Comparison of ENCODE assay signal across 19 mouse cellular contexts in the genomic region with DNA sequence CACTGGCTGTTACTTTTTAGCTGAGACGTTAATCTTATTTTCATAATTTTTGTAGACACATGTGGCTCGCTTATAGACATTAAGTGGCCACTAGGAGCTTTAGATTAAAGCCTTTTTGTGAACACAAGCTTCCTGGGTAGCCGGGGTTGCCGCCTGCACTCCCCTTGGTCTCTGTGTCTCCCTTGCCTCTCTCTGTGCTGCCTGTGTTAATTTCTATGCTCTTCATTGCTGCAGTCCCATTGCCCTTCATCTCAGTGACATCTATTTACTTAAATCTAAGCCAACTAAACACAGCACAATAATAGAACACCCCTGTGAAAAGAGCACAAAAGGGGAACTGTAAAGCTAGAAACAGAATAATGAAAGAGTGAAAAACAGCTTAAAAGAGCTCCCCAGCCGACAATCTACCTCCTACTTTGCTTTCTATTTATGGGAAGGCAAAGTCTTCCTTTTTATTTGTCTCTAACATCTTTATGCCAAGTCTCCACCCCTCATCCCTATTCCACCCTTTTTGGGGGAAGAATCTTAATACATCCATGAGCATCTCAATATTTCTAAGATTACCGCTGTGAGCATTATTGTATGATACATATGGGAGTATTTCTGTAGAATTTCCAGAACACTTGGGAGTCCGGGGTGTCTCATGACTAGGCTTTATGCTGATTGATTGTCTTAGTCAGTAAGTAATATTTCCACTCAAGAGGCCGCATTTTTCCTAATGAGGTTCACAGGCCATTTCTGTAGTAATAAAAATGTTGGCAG.
DNase-seq lines count a peak whose midpoint lies in the region; ATAC-seq and TF ChIP-seq lines count a peak whose summit lies in the region.
"Had no signal": no experiment of that assay in that cellular context is flagged by ENCODE, and none has a peak within 500 bp of the region (broad histone marks: within the 10 kb centered on the region; RNA-seq: fewer than 3 reads in every experiment).

No protein-coding gene starts in this region.

- no peak overlapping the region for H3K4me2 ChIP-seq in forebrain, embryonic 13.5 days
- no peak overlapping the region for H3K4me2 ChIP-seq in forebrain, postnatal 0 days (ENCODE audit: low read depth)
- no peak overlapping the region for H3K4me2 ChIP-seq in limb, embryonic 13.5 days (replicated peaks)
- H3K4me2 ChIP-seq in hindbrain, postnatal 0 days (ENCODE audit: low read depth, low read length): no peak overlapping the region
- H3K4me2 ChIP-seq: embryonic facial prominence, embryonic 13.5 days; heart, embryonic 15.5 days; liver, embryonic 12.5 days; lung, embryonic 14.5 days; neural tube, embryonic 12.5 days had no signal

- H3K27ac ChIP-seq in forebrain, embryonic 13.5 days: 0 out of 2 replicates have a peak overlapping the region, but pooled peaks have one; percentile 3
- no peak overlapping the region for H3K27ac ChIP-seq in forebrain, postnatal 0 days (ENCODE audit: low read depth, low read length)
- no peak overlapping the region for H3K27ac ChIP-seq in limb, embryonic 13.5 days
- no peak overlapping the region for H3K27ac ChIP-seq in limb, embryonic 10.5 days
- H3K27ac ChIP-seq in hindbrain, postnatal 0 days: peak overlapping the region; percentile 43; the same call in 1 of the 2 replicates
- peak overlapping the region; percentile 31; the same call in 1 of the 2 replicates for H3K27ac ChIP-seq in olfactory bulb, adult 2 months (ENCODE audit: insufficient read depth, low read depth, low read length)
- H3K27ac ChIP-seq: embryonic facial prominence, embryonic 13.5 days; heart, embryonic 15.5 days; liver, embryonic 12.5 days; neural tube, embryonic 12.5 days had no signal

- no peak for TF ChIP-seq CTCF in forebrain, postnatal 0 days (IDR thresholded peaks at IDR 0.05; ENCODE audit: low read depth)
- TF ChIP-seq CTCF in hindbrain, postnatal 0 days (IDR thresholded peaks at IDR 0.05; ENCODE audit: low read depth): no peak
- no peak for TF ChIP-seq CTCF in olfactory bulb, adult 2 months (IDR thresholded peaks at IDR 0.05; ENCODE audit: insufficient read depth, low read depth, low read length)

- peaks cover 24% of the 10 kb centered on the region for H3K4me1 ChIP-seq in forebrain, embryonic 13.5 days
- H3K4me1 ChIP-seq in forebrain, postnatal 0 days (ENCODE audit: insufficient read depth): peaks cover 7% of the 10 kb centered on the region; the same call in 1 of the 2 replicates
- H3K4me1 ChIP-seq in limb, embryonic 13.5 days: peaks cover 16% of the 10 kb centered on the region
- H3K4me1 ChIP-seq in limb, embryonic 10.5 days: no peaks in the 10 kb centered on the region
- peaks cover 8% of the 10 kb centered on the region; the same call in 1 of the 2 replicates for H3K4me1 ChIP-seq in hindbrain, postnatal 0 days (ENCODE audit: insufficient read depth, low read length)
- H3K4me1 ChIP-seq in olfactory bulb, adult 2 months (ENCODE audit: control insufficient read depth, insufficient read depth, low read length): peaks cover 8% of the 10 kb centered on the region
- H3K4me1 ChIP-seq: embryonic facial prominence, embryonic 13.5 days; heart, embryonic 15.5 days; liver, embryonic 12.5 days had no signal

- no peaks in the 10 kb centered on the region for H3K27me3 ChIP-seq in forebrain, embryonic 13.5 days
- H3K27me3 ChIP-seq in forebrain, postnatal 0 days (ENCODE audit: insufficient read depth, low read length): no peaks in the 10 kb centered on the region
- H3K27me3 ChIP-seq in limb, embryonic 13.5 days: no peaks in the 10 kb centered on the region
- H3K27me3 ChIP-seq in limb, embryonic 10.5 days (ENCODE audit: low read depth, poor library complexity, severe bottlenecking): no peaks in the 10 kb centered on the region
- H3K27me3 ChIP-seq in hindbrain, postnatal 0 days (ENCODE audit: insufficient read depth, low read length): no peaks in the 10 kb centered on the region
- H3K27me3 ChIP-seq: CH12.LX; embryonic facial prominence, embryonic 13.5 days; heart, embryonic 15.5 days; liver, embryonic 12.5 days; neural tube, embryonic 12.5 days had no signal

- H3K36me3 ChIP-seq in forebrain, embryonic 13.5 days (ENCODE audit: poor library complexity, severe bottlenecking): peaks cover 6% of the 10 kb centered on the region; the same call in 1 of the 2 replicates
- H3K36me3 ChIP-seq in forebrain, postnatal 0 days (ENCODE audit: insufficient read depth): peaks cover 5% of the 10 kb centered on the region; the same call in 1 of the 2 replicates
- no peaks in the 10 kb centered on the region for H3K36me3 ChIP-seq in limb, embryonic 13.5 days
- H3K36me3 ChIP-seq in limb, embryonic 10.5 days: no peaks in the 10 kb centered on the region
- H3K36me3 ChIP-seq in hindbrain, postnatal 0 days (ENCODE audit: insufficient read depth, low read length): no peaks in the 10 kb centered on the region
- H3K36me3 ChIP-seq: embryonic facial prominence, embryonic 13.5 days; heart, embryonic 15.5 days; liver, embryonic 12.5 days; neural tube, embryonic 12.5 days had no signal

- TF ChIP-seq POLR2A in olfactory bulb, adult 2 months (IDR thresholded peaks at IDR 0.05; ENCODE audit: insufficient read depth, low read depth, low read length): no peak

- no peaks in the 10 kb centered on the region for H3K9me3 ChIP-seq in forebrain, embryonic 13.5 days (replicated peaks)
- no peaks in the 10 kb centered on the region for H3K9me3 ChIP-seq in forebrain, postnatal 0 days (ENCODE audit: low read length)
- no peaks in the 10 kb centered on the region for H3K9me3 ChIP-seq in limb, embryonic 13.5 days
- no peaks in the 10 kb centered on the region for H3K9me3 ChIP-seq in limb, embryonic 10.5 days (replicated peaks)
- H3K9me3 ChIP-seq in hindbrain, postnatal 0 days (ENCODE audit: low read length): no peaks in the 10 kb centered on the region
- H3K9me3 ChIP-seq: embryonic facial prominence, embryonic 13.5 days; heart, embryonic 15.5 days; liver, embryonic 12.5 days; neural tube, embryonic 12.5 days had no signal

- H3K4me3 ChIP-seq in forebrain, embryonic 13.5 days: no peak overlapping the region
- no peak overlapping the region for H3K4me3 ChIP-seq in forebrain, postnatal 0 days (ENCODE audit: low read depth, low read length)
- no peak overlapping the region for H3K4me3 ChIP-seq in limb, embryonic 13.5 days
- H3K4me3 ChIP-seq in limb, embryonic 10.5 days: no peak overlapping the region
- H3K4me3 ChIP-seq in hindbrain, postnatal 0 days (ENCODE audit: low read length): no peak overlapping the region
- H3K4me3 ChIP-seq in olfactory bulb, adult 2 months (ENCODE audit: insufficient read depth, low read depth, low read length): no peak overlapping the region
- H3K4me3 ChIP-seq: embryonic facial prominence, embryonic 13.5 days; heart, embryonic 15.5 days; liver, embryonic 12.5 days; neural tube, embryonic 12.5 days had no signal

- H3K9ac ChIP-seq in forebrain, embryonic 13.5 days: no peak overlapping the region
- H3K9ac ChIP-seq in forebrain, postnatal 0 days: no peak overlapping the region
- no peak overlapping the region for H3K9ac ChIP-seq in limb, embryonic 13.5 days
- no peak overlapping the region for H3K9ac ChIP-seq in hindbrain, postnatal 0 days (replicated peaks; ENCODE audit: low read length)
- H3K9ac ChIP-seq: embryonic facial prominence, embryonic 13.5 days; heart, embryonic 15.5 days; liver, embryonic 12.5 days; lung, embryonic 14.5 days; neural tube, embryonic 12.5 days had no signal

- no peak for DNase-seq in forebrain, postnatal 0 days
- DNase-seq in limb, embryonic 10.5 days (ENCODE audit: low spot score): no peak
- DNase-seq in hindbrain, postnatal 0 days (ENCODE audit: low spot score): no peak
- DNase-seq in heart, adult 8-10 months (ENCODE audit: low spot score): no peak
- DNase-seq: adrenal gland, adult 8-10 months; kidney, adult 18-20 months; kidney, postnatal 25 days; lung, embryonic 14.5 days; lung, postnatal 4 days; right cerebral cortex, postnatal 4 days; thymus, postnatal 36 days had no signal

- ATAC-seq in forebrain, embryonic 13.5 days: peak; percentile 34; the same call in 1 of the 2 replicates
- no peak for ATAC-seq in forebrain, postnatal 0 days
- peak; percentile 69; the same call in 1 of the 2 replicates for ATAC-seq in limb, embryonic 13.5 days (ENCODE audit: low FRiP score, low read depth)
- ATAC-seq in hindbrain, postnatal 0 days: peak; percentile 34; the same call in 1 of the 2 replicates
- ATAC-seq: liver, embryonic 12.5 days had no signal

- 31% methylated on average over 8 of the region's 8 CpGs for WGBS in forebrain, embryonic 13.5 days
- 27% methylated on average over 8 of the region's 8 CpGs for WGBS in forebrain, postnatal 0 days
- WGBS in limb, embryonic 13.5 days: 40% methylated on average over 8 of the region's 8 CpGs
- WGBS in limb, embryonic 10.5 days: 76% methylated on average over 8 of the region's 8 CpGs
- 30% methylated on average over 8 of the region's 8 CpGs for WGBS in hindbrain, postnatal 0 days
- WGBS in olfactory bulb, adult 2 months: 24% methylated on average over 8 of the region's 8 CpGs

Comparison
In these comparisons a context has a peak if more than half of its experiments do, and no peak if none do; other contexts are left out.
1. H3K27ac ChIP-seq: peak in forebrain, embryonic 13.5 days (single experiment), hindbrain, postnatal 0 days (single experiment) and olfactory bulb, adult 2 months (single experiment); none in forebrain, postnatal 0 days (single experiment), limb, embryonic 13.5 days (single experiment) and limb, embryonic 10.5 days (single experiment).